Mouse (Mus musculus) urinary bladder, postnatal 4 days (tissue): ENCODE results near the gene Nop53.

Experiments
- DNase-seq, 2 experiments: peaks; one replicate each; pipeline ENCODE4 v3.0.0; 2021 to 2022; ENCODE audit warnings: low spot score in 2 of 2

Gene Nop53

DNA sequence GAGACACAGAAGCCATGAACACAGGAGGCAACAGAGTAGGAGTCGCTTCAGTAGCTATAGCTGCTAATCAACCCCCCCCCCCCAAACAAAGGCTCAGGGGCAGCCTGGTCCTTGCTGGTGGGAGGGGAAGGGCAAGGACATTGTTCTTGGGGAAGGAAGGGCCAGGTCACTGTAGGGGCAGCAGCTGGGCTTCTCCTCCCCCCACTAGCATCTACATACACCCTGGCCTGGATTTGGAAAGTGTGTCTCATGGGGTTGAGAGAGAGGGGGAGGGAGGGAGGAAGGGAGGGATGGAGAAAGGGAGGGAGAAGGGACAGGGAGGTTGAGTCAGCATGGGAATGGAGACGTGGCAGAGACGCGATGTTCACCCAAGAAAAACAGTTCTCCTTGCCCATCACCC is 14.8 kb upstream of the Nop53 start:
- no peak for DNase-seq

DNA sequence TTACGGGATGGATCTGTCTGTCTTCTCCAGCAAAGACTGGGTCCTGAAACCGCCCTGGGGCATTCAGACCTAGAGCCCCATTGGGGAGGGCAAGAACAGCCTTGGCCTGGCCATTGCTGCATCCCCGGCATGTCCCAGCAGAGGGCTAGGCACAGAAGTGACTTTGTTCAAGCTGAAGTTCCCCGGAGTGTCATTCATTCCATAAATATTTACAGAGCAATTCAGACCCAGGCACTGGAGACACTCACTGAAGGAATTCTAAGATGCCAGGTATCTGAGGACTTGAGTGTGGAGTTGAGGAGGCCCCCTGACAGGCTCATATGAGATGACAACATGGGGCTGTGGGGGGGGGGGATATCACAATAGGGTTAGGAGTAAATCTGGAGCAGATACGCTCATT is 10.3 kb upstream of the Nop53 start:
- no peak for DNase-seq

DNA sequence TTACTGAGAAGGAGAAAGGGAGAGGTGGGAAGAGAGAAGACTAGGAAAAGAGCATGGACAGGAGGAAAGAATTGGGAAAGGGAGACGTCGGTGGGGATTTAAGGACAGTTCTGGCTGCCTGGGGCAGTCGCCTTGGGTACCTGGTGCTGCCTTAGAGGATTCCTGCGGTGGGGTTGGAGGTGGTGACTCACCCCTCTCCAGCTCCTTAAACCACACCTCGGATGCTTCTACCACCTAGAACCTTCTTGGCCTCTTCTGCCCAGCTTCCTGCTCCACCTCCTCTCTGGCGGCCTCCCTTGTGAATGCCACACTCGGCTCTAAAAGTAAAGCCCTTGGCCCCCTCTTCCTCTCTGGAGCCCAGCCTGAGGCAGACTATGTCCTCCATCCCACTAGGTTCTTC is 9.6 kb upstream of the Nop53 start:
- DNase-seq, result no peak

DNA sequence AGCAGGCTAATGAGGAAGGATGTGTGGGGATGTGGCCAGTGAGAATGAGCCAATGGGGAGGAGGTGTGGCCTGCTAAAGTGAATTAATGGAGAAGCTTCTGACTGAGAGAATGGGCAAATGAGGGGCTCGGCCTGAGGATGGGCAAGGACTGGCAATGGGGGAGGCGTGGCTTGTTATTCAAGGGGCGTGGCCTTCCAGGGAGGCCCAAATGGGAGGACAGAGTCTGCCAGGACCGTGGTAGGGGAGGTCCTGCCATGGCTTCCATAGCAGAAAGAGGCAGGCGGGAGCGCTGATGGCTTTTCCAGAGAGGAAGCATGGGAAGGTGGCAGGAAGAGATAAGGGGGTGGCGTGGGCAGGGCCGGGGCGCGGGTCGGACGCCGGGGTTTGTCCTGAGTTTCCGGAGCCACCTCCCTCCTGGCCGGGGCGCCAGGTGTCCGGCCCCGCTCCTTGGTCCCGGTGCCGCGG is 9.1 kb upstream of the Nop53 start:
- no peak for DNase-seq

DNA sequence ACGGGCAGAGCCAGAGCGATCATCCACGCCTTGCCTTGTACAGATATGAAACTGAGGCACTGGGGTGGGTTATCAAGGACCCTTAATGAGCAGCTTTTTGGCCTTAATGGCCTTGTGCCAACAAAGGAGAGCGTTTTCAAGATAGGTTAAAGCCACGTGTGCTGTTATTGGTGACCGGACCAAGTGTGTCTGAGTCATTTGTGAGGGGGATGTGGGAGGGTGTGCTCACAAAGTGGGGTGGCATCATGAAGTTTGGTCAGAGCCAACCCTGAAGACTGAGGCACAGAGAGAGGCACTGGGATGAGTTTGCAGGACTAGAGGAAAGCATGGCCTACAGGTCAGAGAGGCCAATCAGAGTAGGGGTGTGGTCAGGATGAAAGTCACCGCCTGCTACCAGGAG is 8.6 kb upstream of the Nop53 start:
- no peak for DNase-seq

DNA sequence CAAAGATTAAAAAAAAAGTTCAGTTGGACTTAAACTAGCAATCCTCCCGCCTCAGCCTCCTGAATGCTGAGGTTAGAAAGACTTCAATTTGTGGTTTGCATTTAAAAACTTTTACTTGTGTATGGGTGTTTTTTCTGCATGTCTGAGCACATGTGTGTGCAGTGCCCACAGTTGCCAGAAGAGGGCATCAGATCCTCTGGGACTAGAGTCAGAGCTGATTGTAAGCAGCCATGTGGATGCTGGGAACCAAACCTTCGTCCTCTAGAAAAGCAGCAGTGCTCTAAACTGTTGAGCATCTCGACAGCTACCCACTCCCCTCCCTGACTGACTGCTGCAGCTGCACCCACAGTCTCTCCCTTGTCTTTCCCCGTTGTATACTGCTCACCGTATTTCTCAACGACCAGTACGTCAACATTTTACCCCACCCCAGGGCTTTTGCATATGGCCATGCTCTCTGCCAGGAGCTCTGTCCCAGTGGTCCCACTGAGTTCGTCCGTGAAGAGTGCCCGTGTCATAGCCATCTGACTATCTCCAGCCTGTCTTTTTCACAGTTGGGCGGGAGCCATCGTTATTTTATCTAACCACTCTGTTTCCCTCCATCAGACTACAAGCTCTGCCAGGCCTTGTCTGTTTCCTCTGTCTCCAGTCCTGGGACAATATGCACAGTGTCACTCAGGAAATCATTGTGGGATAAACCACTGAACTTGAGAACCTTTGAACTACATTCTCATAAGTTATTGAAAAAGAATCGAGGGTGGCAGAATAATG is 7.6 kb upstream of the Nop53 start:
- DNase-seq, result no peak

DNA sequence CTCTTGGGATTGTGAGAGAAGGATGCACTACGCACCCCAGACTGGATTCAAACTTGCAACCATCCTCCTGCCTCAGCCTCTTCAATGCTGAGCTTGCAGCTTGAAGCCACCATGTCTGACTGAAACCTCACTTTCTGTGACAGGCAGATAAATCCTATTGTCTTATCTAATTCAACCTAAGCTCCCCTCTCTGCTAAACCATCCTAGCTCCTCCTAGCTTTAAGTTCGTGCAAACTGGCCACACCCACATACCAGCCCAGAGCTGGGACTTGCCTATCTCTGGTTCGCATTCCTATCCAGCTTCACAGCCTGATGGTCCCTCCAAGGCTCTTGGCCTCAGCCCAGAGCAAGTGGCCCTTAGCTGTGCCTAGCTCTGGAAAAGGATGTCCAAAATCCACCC is 6.5 kb upstream of the Nop53 start:
- DNase-seq, result no peak

DNA sequence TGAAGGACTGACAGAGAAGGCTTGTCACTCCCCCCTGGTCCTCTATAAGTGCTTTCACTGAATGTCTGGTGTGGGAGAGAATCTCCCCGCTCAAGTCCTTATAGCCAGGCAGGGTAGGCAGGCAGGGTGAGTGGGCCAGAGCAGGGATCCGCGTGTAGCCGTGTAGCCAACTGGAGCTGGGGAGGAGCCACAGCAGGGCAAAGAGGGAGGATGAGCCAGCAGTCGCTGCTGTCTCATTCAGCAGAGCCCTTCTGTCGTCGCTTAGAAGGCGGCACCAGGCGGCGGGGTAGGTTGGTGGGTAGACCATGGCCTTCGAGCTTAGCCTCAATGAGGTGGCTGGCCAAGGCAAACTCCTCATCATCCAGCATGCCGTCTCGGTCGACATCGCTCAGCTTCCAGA is 4.1 kb upstream of the Nop53 start:
- no peak for DNase-seq

DNA sequence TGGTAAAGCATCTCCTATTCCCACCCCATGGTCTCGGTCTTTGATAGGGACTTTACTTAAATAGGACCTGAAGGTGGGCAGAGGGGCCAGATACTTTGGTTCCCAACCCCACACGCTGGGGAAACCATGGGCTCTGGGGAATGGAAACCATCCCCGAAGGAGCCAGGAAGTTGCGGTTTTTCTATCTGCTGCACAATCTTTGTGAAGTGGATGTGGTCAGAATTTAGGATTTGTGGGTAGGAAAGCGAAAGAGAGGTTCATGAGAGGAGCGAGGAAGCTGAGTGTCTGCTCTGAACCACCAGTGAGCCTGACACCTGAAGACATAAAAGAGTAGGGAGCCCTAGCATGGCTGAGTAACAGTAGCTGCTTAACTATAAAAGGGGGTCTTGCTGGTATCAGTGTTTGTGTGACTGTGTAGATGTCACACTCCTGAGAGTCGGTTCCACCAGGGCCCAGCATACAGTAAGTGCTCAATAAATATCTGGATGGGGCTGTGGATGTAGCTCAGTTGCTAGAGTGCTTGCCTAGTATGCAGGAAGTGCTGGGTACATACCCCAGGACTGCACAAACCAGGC is 3.4 kb upstream of the Nop53 start:
- DNase-seq, result no peak

DNA sequence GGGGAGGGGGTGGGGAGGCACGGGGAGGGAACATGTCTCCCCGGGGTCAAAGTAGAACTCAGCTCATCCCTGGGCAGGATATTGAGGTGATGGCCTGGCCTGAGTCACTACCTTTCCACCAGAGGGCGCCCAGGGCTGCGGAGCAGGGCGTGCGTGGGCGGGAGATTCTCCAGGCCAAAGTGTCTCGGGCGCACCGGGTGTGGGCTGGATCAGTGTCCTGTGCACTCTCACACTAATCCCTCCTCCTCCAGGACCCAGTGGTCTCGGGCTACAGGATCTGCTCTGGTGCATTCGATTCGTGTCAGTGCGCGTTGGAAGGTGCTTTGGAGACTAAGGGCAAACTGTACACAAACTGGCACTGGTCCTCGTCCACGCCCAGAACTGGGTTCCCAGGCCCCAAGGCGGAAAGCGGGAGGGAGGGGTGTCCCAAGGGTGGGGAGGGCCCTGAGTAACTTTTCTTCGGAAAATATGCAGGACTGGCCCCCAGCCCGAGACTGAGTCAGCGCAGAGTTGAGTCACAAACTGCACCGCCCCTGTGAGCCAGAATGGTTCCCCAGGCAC is 2.6 kb upstream of the Nop53 start:
- peak; percentile 82 to 90 for DNase-seq

DNA sequence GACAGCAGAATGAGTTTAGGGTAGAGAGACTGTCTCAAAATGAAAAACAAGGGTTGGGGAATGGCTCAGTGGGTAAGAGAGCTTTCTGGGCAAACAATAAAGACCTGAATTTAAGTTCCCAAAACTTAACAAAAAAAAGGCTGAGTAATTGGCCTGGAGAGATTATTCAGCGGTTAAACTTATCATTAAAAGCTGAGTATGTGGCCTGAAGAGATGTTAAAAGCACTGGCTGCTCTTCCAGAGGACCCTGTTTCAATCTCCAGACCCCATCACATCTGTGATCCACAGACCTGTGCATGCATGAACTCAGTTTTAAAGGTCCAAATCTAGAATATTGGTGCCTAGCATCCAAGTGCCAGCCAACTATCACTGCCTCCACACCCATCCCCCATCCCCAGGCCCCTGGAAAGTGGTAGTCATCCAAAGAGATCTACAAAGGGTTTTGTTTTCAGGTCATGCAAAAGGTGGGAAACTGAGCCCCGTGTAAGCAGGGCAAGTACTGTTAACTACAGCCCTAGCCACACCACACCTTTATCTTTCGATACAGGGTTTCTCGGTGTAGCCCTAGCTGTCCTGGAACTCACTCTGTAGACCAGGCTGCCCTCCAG is 1.9 kb upstream of the Nop53 start:
- DNase-seq, result no peak

DNA sequence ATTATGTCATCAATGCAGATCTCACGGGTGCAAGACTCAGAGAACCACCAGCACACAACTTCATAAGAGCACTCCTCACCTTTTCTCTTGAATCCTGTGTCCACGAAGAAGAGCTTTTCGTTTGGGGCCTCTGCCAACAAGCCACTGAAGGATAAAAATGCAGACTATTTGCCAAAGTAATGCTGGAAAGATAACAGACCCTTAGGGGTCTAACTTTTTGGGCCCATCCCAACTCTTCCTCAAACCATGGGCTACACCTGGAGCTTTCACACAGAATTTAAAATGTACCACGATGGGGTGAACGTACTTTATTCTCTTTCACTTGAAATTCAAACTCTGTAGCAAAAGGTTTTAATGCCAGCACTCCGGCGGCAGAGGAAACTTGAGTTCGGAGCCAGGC is 663 bp downstream of the Nop53 start:
- DNase-seq, result no peak

DNA sequence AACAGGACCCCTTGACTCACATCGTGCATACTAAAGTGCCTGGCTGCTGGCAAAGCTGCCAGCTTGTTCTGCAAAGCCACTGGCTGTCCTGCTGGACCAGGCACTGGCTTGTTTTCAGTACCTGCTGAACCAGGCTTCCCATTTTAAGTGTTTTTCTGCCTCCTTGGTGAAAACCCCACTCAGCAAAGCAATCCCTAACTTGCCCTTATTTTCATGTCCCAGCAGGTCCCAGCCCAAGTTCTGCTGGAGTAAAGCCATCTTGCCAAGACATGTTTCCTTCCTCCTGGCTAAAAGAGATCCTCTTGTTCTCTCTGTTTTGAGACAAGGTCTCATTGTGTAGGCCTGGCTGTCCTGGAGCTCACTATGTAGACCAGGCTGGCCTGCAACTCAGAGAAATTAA is 1.6 kb downstream of the Nop53 start:
- DNase-seq, result no peak

DNA sequence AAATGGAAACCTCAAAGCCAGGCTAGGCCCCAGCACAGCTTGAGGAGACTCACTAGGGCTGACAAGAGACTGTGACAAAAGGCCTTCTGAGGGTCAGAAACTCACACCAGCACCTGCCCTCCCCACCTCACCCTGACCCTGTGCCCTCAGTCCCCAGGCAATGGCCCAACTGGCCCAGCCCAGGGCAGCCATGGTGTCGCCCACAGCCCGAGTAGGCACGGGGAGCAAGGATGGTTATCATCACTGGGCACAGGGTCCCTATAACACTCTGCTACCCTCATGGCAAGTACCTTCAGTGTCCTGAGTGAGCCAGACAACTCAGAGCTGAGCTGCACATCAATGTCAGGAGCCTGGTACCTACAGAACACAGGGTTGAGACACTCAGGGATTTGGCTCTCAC is 7.3 kb downstream of the Nop53 start:
- DNase-seq, result no peak

DNA sequence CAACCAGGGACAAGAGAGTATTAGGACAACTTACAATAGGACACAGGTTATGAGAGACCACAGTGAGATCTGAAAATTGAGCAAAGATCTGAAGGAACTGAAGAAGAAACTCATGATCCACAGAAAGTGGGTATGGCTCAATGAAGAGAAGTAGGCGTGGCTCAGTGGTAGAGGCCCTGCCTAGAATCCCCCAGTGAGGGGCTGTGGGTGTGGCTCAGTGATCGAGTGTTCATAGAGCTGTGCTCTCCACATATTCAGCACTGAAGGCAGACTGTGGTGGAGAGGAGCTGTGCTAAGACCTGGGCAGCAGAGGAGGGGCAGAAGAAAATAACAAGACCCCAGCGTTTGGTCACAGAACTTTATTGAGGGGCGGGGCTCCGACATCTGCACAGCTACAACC is 8.4 kb downstream of the Nop53 start:
- DNase-seq, result no peak

DNA sequence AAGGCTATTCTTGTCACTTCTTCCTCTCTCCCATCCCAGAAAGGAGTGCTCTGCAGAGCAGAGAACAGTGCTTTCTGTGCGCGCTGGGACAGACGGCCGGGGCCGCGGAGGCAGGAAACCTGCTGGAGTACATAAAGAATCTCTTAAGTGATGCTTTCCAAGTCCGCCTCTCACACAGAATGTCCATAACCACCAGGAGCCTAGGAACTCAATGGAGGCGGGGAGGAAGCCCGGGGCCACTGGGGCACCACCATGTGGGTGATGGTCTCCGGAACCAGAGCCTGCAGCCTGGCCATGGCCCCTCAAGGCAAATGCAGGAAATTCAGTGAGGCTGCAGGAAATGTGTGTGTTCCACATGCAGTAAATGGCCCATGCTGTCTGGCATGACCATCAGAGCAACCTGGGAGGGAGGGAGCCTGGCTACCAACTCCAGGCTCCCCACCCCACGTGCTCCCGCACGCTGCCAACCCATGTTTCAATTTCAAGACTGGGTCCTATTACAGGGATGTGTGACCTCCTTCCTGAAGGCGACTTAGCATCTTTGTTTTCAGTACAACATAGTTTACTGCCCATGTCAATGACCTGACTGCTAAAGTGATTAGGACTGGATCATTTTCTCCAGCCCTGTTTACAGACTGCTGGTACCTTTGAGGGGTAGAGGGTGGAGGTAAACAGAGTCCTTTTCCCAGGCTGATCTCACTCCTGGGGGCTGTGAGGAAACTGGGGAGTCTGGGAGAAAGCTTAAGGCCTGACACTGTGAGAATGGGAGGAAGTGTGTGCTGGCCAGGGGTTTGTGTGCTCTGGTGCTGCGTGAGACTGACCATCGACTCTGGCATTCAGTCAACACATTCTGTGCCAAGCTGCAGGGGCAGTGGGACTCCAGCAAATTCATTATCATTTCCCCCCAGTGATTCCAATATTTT is 12.2 kb downstream of the Nop53 start:
- no peak for DNase-seq

DNA sequence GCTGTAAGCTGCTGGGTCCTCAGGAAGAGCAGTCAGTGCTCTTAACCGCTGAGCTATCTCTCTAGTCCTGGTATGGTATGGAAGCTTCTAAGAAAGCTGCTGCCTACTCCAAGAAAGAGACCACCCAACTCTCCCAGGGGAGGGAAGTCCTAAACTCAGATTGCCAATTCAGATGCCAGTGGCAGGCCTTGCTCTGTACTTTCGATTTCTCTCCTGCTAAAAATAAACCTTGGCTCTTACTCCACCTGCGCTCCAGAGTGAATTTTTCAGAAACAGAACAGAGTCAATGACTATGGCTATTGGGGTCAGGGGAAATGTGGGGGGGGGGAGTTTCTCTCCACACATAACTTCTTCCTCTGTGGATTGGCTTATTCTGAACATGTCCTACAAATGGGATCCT is 14.2 kb downstream of the Nop53 start:
- DNase-seq, result no peak

DNA sequence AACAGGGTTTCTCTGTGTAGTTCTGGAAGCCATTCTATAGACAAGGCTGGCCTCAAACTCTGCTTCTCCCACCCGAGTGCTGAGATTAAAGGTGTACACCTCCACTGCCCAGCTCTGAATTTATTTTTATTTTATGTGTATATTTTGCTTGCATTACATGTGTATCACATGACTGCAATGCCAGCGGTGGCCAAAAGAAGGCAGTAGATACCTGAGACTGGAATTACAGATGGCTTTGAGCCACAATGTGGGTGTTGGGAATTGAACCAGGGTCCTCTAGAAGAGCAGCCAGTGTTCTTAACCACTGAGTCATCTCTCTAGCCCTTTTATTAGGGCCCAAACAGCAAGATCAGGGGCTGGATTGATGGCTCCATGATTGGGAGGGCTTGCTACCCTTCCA is 15.3 kb downstream of the Nop53 start:
- DNase-seq, result no peak

DNA sequence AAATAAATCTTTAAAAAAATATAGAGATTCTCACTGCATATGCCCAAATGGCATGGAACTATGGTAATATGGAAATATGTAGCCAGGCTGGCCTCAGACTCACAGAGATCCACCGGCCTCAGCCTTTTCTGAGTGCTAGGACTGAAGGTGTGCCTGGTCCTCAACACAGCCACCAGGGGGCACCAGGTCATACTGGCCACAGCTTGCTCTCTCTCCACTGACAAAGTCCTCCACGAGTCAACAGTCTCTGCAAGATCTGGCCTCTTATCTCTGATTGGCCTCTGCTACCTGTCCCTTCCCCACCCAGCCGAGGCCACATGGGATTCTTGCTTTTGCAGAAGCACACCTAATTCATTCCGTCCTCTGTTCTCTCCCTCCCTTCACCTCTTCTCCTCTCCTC is 16.0 kb downstream of the Nop53 start:
- peak; percentile 50 to 73 for DNase-seq

DNA sequence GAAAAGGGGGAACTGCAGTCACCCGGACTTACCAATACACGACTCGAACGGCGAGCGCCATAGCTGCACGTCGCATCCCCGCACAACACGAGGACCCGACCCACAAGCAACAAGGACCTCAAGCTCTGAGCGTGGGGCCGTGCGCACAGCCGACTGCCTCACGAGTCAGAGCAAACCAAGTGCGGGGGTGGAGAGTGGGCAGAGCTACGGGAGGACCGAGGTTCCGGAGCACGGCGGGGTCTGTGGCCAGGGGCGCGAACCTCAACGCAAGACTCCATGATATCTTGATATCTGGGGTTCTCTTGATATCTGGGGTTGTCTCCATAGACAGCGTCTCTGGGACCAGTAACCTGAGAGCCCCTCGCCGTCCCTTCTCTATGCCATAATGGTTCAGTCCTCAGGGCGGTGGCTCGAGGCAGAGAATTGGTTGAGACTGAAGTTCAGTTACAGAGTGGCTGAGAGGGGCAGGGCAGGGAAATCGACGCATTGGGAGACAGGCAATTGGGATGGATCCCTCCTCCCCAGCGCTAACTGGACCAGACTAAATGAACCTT is 23.6 kb downstream of the Nop53 start, which contains the start of gene Selenow:
Gene Selenow (minus strand): TSS at position 183 of the 554 bp plus-strand sequence.
- DNase-seq, result peak; percentile 87 to 88

DNA sequence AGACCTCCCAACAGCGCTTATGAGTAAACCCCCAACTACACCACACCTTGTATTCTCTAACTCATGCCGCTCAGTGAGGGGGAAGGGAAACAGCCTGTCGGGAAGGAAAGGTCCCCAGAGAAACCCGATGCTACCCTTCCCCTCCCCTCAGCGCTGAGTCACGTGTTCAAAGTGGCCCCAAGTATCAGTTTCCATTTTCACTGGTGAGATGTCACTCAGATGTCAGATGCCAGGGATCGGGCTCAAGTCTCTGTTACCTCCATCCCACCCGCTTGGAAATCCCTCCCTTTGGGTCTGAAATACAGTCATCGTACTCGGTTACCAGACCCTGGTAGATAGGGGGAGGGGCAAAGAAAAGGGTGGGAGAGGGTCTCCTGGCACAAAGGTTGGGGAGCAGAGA is 24.1 kb downstream of the Nop53 start:
- no peak for DNase-seq
